Mouse (Mus musculus) G1E (cell line): ENCODE results near the gene Adgrf5. TPM values are rescaled to one million over a fixed set of nuclear protein-coding genes. Genes with fewer than 3 reads are reported as not detected.

ENCODE experiments used
- ATAC-seq: 2 replicates; pipeline ENCODE4 v1.8.0; 2016; ENCODE audit warnings: mild to moderate bottlenecking; ENCODE audit not compliant: insufficient number of reproducible peaks, poor library complexity, low FRiP score, severe bottlenecking; ENCODE audit errors: extremely low read depth
- DNase-seq: peaks from one replicate; pipeline ENCODE4 v3.0.0; 2012; ENCODE audit warnings: low spot score
- H3K27me3 ChIP-seq: 2 replicates; pipeline ENCODE4 v1.6.1; 2012; ENCODE audit warnings: mild to moderate bottlenecking, low read length, inconsistent platforms; ENCODE audit not compliant: insufficient read depth
- H3K36me3 ChIP-seq: replicated peaks from 2 replicates; pipeline ENCODE3; 2012; ENCODE audit warnings: mild to moderate bottlenecking, inconsistent platforms
- H3K4me1 ChIP-seq: 2 replicates; pipeline ENCODE4 v1.6.1; 2012; ENCODE audit warnings: low read depth, low read length, inconsistent platforms, mixed read lengths; ENCODE audit not compliant: insufficient read depth
- H3K4me3 ChIP-seq: 2 replicates; pipeline ENCODE4 v1.5.1; 2012; ENCODE audit warnings: low read depth, mild to moderate bottlenecking, inconsistent platforms, low read length, moderate library complexity, mixed read lengths
- H3K9me3 ChIP-seq: replicated peaks from 2 replicates; pipeline ENCODE4 v1.6.1; 2012; ENCODE audit warnings: inconsistent platforms
- CTCF ChIP-seq: IDR thresholded peaks from 2 replicates; pipeline ENCODE4 v1.5.1; 2012; ENCODE audit warnings: low read depth, low read length, inconsistent platforms, mixed read lengths
- GATA1 ChIP-seq: IDR thresholded peaks from 2 replicates; pipeline ENCODE4 v1.6.1; 2012; ENCODE audit warnings: borderline replicate concordance, low read length, inconsistent platforms, mixed read lengths
- GATA2 ChIP-seq: IDR thresholded peaks from 2 replicates; pipeline ENCODE4 v1.6.1; 2012; ENCODE audit warnings: low read depth, low read length, inconsistent platforms, borderline replicate concordance
- POLR2AphosphoS5 ChIP-seq: IDR thresholded peaks from 2 replicates; pipeline ENCODE4 v1.6.1; 2012; ENCODE audit warnings: low read depth, low read length, inconsistent platforms; ENCODE audit not compliant: insufficient replicate concordance
- TAL1 ChIP-seq: conservative IDR thresholded peaks from 2 replicates; pipeline ENCODE4 v1.6.1; 2012; ENCODE audit warnings: low read depth, low read length, inconsistent platforms, mixed read lengths
- polyA plus RNA-seq: library from polyadenylated mRNA; stranded (reverse); fragments of >175 nt; gene quantifications from 2 replicates; pipeline ENCODE4 v1.2.3, GENCODE M21; 2012
- total RNA-seq, 2 experiments: library from RNA; stranded (forward) in 1 of 2; stranded (reverse) in 1 of 2; fragments of 200-1000 nt in 1 of 2; fragments of >200 nt in 1 of 2; fragmentation: Nextera tagmentation in 1 of 2; gene quantifications; 2 replicates each; pipeline ENCODE4 v1.2.3; 2014 to 2017

The Adgrf5 gene
- total and polyA plus RNA-seq, 3 experiments = 0.05 TPM; not detected in 2

GRCm38 (mm10) chr17:43362362-43362761 is 2.1 kb downstream of the Adgrf5 start:
- DNase-seq (no peak), ATAC-seq (no peak)
- TF ChIP-seq TAL1 (no peak), POLR2AphosphoS5 (no peak), CTCF (no peak), GATA2 (no peak), GATA1 (no peak)
- Histone ChIP-seq H3K4me1 (no peaks in the 10 kb centered on the region), H3K4me3 (no peak overlapping the region), H3K27me3 (no peaks in the 10 kb centered on the region), H3K36me3 (no peaks in the 10 kb centered on the region), H3K9me3 (peaks cover 53% of the 10 kb centered on the region)

DNA sequence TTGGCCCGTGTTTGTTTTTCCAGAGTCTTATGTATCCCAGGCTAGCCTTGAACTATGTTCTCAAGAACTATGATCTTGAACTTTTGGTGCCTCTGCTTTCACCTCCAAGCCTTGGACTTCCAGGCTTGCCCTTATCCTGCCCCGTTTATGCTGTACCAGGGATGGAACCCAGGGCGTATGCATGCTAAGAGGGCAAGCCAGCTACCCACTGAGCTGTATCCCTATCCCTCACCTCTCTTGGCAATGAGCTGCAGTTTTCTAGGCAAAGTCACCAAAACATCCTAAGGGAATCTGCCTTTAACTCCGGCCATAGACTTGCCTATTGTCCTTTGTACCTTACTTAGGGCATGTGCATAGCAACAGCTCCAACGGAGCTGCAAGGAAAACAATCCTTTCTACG is 2.6 kb downstream of the Adgrf5 start:
- no peak for DNase-seq
- Histone ChIP-seq H3K4me3 (no peak overlapping the region), H3K27me3 (no peaks in the 10 kb centered on the region), H3K4me1 (no peaks in the 10 kb centered on the region), H3K9me3 (peaks cover 58% of the 10 kb centered on the region), H3K36me3 (no peaks in the 10 kb centered on the region)
- TF ChIP-seq POLR2AphosphoS5 (no peak), TAL1 (no peak), CTCF (no peak), GATA1 (no peak), GATA2 (no peak)
- no peak for ATAC-seq

- DNase-seq (no peak), ATAC-seq (no peak)
- Histone ChIP-seq H3K9me3 (peaks cover 59% of the 10 kb centered on the region), H3K4me3 (no peak overlapping the region), H3K27me3 (no peaks in the 10 kb centered on the region), H3K36me3 (no peaks in the 10 kb centered on the region), H3K4me1 (no peaks in the 10 kb centered on the region)
- TF ChIP-seq TAL1 (no peak), CTCF (no peak)
Measured at GRCm38 (mm10) chr17:43363921-43364320, 3.7 kb downstream of the Adgrf5 start.

GRCm38 (mm10) chr17:43365297-43365696 is 5.0 kb downstream of the Adgrf5 start:
- H3K36me3 ChIP-seq = no peaks in the 10 kb centered on the region
- no peak overlapping the region for H3K4me3 ChIP-seq
- no peak for ATAC-seq
- H3K27me3 ChIP-seq = no peaks in the 10 kb centered on the region
- H3K4me1 ChIP-seq = no peaks in the 10 kb centered on the region
- peaks cover 66% of the 10 kb centered on the region for H3K9me3 ChIP-seq
- no peak for TF ChIP-seq POLR2AphosphoS5
- no peak for DNase-seq

DNA sequence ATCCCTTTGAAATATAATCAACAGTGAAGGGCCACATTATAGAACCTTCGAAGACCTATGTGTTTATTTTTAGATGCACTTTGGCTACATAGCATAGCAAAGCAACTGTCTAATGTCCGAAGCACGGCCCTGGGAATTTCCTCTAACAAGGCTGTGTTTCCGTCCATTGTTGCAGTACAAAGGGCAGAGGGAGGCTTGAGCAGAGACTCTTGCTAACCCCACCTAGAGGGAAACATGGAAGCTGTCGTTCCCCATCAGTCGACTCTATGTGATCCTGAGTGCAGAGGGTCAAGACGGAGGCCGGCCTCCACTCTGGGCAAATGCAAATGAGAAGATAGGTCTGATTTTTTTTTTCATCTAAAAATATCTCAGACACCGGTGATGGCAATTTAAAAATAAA is 6.2 kb downstream of the Adgrf5 start:
- peaks cover 63% of the 10 kb centered on the region for H3K9me3 ChIP-seq
- H3K4me3 ChIP-seq = no peak overlapping the region
- H3K36me3 ChIP-seq = no peaks in the 10 kb centered on the region
- DNase-seq (no peak), ATAC-seq (no peak)
- H3K27me3 ChIP-seq = no peaks in the 10 kb centered on the region
- TF ChIP-seq GATA1 (no peak), CTCF (no peak), GATA2 (no peak), POLR2AphosphoS5 (no peak), TAL1 (no peak)
- no peaks in the 10 kb centered on the region for H3K4me1 ChIP-seq

GRCm38 (mm10) chr17:43368171-43368576 is 7.9 kb downstream of the Adgrf5 start:
- TF ChIP-seq CTCF = no peak
- no peak for TF ChIP-seq POLR2AphosphoS5
- no peak for TF ChIP-seq GATA1
- Histone ChIP-seq H3K27me3 (no peaks in the 10 kb centered on the region), H3K36me3 (no peaks in the 10 kb centered on the region), H3K4me3 (no peak overlapping the region), H3K9me3 (peaks cover 54% of the 10 kb centered on the region), H3K4me1 (no peaks in the 10 kb centered on the region)
- ATAC-seq (no peak), DNase-seq (no peak)

GRCm38 (mm10) chr17:43372604-43373003 is 12.4 kb downstream of the Adgrf5 start:
- Histone ChIP-seq H3K9me3 (peaks cover 56% of the 10 kb centered on the region), H3K4me1 (no peaks in the 10 kb centered on the region), H3K36me3 (no peaks in the 10 kb centered on the region), H3K4me3 (no peak overlapping the region), H3K27me3 (no peaks in the 10 kb centered on the region)
- ATAC-seq (no peak), DNase-seq (no peak)
- TF ChIP-seq CTCF = no peak
- no peak for TF ChIP-seq TAL1
- TF ChIP-seq GATA1 = no peak
- TF ChIP-seq GATA2 = no peak
- no peak for TF ChIP-seq POLR2AphosphoS5
